ENCODE assay signal across 8 mouse cellular contexts in the genomic region with DNA sequence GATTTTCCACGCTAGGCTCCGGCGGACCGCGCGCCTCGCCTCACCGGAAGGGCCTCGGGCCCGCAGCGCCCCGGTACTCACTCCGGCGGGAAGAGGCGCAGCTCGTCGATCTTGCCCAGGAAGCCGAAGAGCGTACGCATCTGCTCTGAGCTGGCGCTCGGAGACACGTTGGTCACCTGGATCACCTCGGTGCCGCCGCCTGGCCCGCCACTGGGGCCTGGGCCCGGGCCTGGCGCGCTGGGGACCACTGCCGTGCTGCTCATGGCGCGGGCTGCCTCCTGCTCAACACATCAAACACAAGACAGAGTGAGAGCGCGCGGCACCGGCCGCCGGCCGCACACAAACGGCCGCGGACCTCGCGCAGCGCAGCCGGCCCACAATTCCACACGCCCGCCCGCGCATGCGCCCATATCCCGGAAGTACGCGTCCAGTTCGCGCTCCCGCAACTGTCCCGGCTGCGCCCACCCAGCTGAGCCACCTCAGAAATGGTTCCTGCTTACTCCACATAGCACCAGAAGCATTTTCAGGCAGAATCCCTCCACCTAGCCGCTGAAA. TPM values are rescaled to one million over a fixed set of nuclear protein-coding genes. Genes with fewer than 3 reads are reported as not detected.
DNase-seq lines count a peak whose midpoint lies in the region; ATAC-seq and TF ChIP-seq lines count a peak whose summit lies in the region.

No protein-coding gene starts in this region.

- ATAC-seq in forebrain, embryonic 12.5 days (ENCODE audit: low FRiP score) = peak; percentile 92
- peak; percentile 87 for ATAC-seq in heart, postnatal 0 days (ENCODE audit: insufficient read depth, low read depth)
- ATAC-seq in liver, embryonic 15.5 days (ENCODE audit: insufficient read depth) = peak; percentile 87
- peak; percentile 87 for ATAC-seq in neural tube, embryonic 11.5 days (ENCODE audit: insufficient read depth, low FRiP score, low TSS enrichment)
- ATAC-seq in stomach, embryonic 16.5 days (ENCODE audit: insufficient read depth, low FRiP score) = peak; percentile 91

- H3K4me2 ChIP-seq in forebrain, embryonic 12.5 days = peak overlapping the region; percentile 76
- H3K4me2 ChIP-seq in heart, postnatal 0 days (ENCODE audit: low read depth, low read length) = peak overlapping the region; percentile 78
- H3K4me2 ChIP-seq in liver, embryonic 15.5 days = peak overlapping the region; percentile 77
- peak overlapping the region; percentile 50 for H3K4me2 ChIP-seq in neural tube, embryonic 11.5 days (ENCODE audit: low read depth)
- peak overlapping the region; percentile 86 for H3K4me2 ChIP-seq in stomach, embryonic 16.5 days (ENCODE audit: low read depth, low read length)

- H3K9me3 ChIP-seq in ES-Bruce4 (replicated peaks; ENCODE audit: control insufficient read depth, insufficient read depth, low read length, poor library complexity, severe bottlenecking) = no peaks in the 10 kb centered on the region
- H3K9me3 ChIP-seq in forebrain, embryonic 12.5 days = no peaks in the 10 kb centered on the region
- no peaks in the 10 kb centered on the region for H3K9me3 ChIP-seq in heart, postnatal 0 days (replicated peaks; ENCODE audit: control insufficient read depth, low read length)
- no peaks in the 10 kb centered on the region for H3K9me3 ChIP-seq in liver, embryonic 15.5 days (replicated peaks)
- no peaks in the 10 kb centered on the region for H3K9me3 ChIP-seq in neural tube, embryonic 11.5 days (ENCODE audit: control insufficient read depth, low read length)
- no peaks in the 10 kb centered on the region for H3K9me3 ChIP-seq in stomach, embryonic 16.5 days (replicated peaks; ENCODE audit: control insufficient read depth, low read length)

- TF ChIP-seq POLR2A in ES-Bruce4 (IDR thresholded peaks at IDR 0.05; ENCODE audit: insufficient read depth, low read length) = peak; percentile 43

- H3K4me1 ChIP-seq in ES-Bruce4 (ENCODE audit: control insufficient read depth, insufficient read depth, low read length) = no peaks in the 10 kb centered on the region
- H3K4me1 ChIP-seq in forebrain, embryonic 12.5 days = peaks cover 15% of the 10 kb centered on the region
- peaks cover 17% of the 10 kb centered on the region for H3K4me1 ChIP-seq in heart, postnatal 0 days (ENCODE audit: control insufficient read depth, insufficient read depth)
- peaks cover 38% of the 10 kb centered on the region for H3K4me1 ChIP-seq in liver, embryonic 15.5 days (replicated peaks)
- peaks cover 6% of the 10 kb centered on the region for H3K4me1 ChIP-seq in neural tube, embryonic 11.5 days (ENCODE audit: control insufficient read depth, insufficient read depth, low read length)
- peaks cover 12% of the 10 kb centered on the region for H3K4me1 ChIP-seq in stomach, embryonic 16.5 days (ENCODE audit: control insufficient read depth, insufficient read depth, low read length)

- no peak for TF ChIP-seq EP300 in ES-Bruce4 (IDR thresholded peaks at IDR 0.05; ENCODE audit: insufficient read depth, low read depth, low read length)
- no peak for TF ChIP-seq EP300 in heart, postnatal 0 days (IDR thresholded peaks at IDR 0.05; ENCODE audit: low read depth)

- H3K36me3 ChIP-seq in ES-Bruce4 (ENCODE audit: control insufficient read depth, insufficient read depth, low read length, poor library complexity, severe bottlenecking) = peaks cover 16% of the 10 kb centered on the region
- H3K36me3 ChIP-seq in forebrain, embryonic 12.5 days (replicated peaks) = peaks cover 3% of the 10 kb centered on the region
- peaks cover 6% of the 10 kb centered on the region for H3K36me3 ChIP-seq in heart, postnatal 0 days (replicated peaks; ENCODE audit: control insufficient read depth, insufficient read depth, low read length)
- H3K36me3 ChIP-seq in liver, embryonic 15.5 days (replicated peaks) = peaks cover 12% of the 10 kb centered on the region
- H3K36me3 ChIP-seq in neural tube, embryonic 11.5 days (ENCODE audit: control insufficient read depth, insufficient read depth, low read length) = no peaks in the 10 kb centered on the region
- 0 out of 2 replicates have a peak, but pooled peaks cover 3% of the 10 kb centered on the region for H3K36me3 ChIP-seq in stomach, embryonic 16.5 days (ENCODE audit: control insufficient read depth, insufficient read depth, low read length)

- WGBS in forebrain, embryonic 12.5 days = under 1% methylated on average over 60 of the region's 61 CpGs
- under 1% methylated on average over 60 of the region's 61 CpGs for WGBS in heart, postnatal 0 days
- 0% methylated on average over 55 of the region's 61 CpGs for whole genome bisulfite sequencing in liver, embryonic 15.5 days (ENCODE audit: insufficient replicate concordance)
- under 1% methylated on average over 60 of the region's 61 CpGs for WGBS in neural tube, embryonic 11.5 days
- WGBS in stomach, embryonic 16.5 days = under 1% methylated on average over 61 of the region's 61 CpGs

- DNase-seq in c-Kit-positive CD71-positive TER-119-positive erythroid progenitor cells, embryonic 14.5 days (ENCODE audit: low spot score) = peak; percentile 86
- DNase-seq in heart, postnatal 0 days (ENCODE audit: low spot score) = peak; percentile 89
- peak; percentile 90 to 96 for DNase-seq in kidney, postnatal 36 days
- DNase-seq in neural tube, embryonic 11.5 days (ENCODE audit: low spot score) = peak; percentile 94

- TF ChIP-seq CTCF in ES-Bruce4 (IDR thresholded peaks at IDR 0.05; ENCODE audit: low read depth, low read length) = no peak
- no peak for TF ChIP-seq CTCF in heart, postnatal 0 days (IDR thresholded peaks at IDR 0.05; ENCODE audit: low read depth)

- peak overlapping the region; percentile 74 for H3K27ac ChIP-seq in ES-Bruce4 (ENCODE audit: insufficient read depth, low read length)
- peak overlapping the region; percentile 99 for H3K27ac ChIP-seq in forebrain, embryonic 12.5 days
- H3K27ac ChIP-seq in heart, postnatal 0 days (ENCODE audit: low read depth) = peak overlapping the region; percentile 93
- H3K27ac ChIP-seq in liver, embryonic 15.5 days (replicated peaks) = peak overlapping the region; percentile 100
- H3K27ac ChIP-seq in neural tube, embryonic 11.5 days (ENCODE audit: low read depth, low read length) = peak overlapping the region; percentile 93
- H3K27ac ChIP-seq in stomach, embryonic 16.5 days (ENCODE audit: low read length) = peak overlapping the region; percentile 94

- no peaks in the 10 kb centered on the region for H3K27me3 ChIP-seq in ES-Bruce4 (ENCODE audit: control insufficient read depth, insufficient read depth, low read length, poor library complexity, severe bottlenecking)
- H3K27me3 ChIP-seq in forebrain, embryonic 12.5 days = no peaks in the 10 kb centered on the region
- no peaks in the 10 kb centered on the region for H3K27me3 ChIP-seq in heart, postnatal 0 days (ENCODE audit: control insufficient read depth, insufficient read depth, low read length)
- H3K27me3 ChIP-seq in liver, embryonic 15.5 days = no peaks in the 10 kb centered on the region
- no peaks in the 10 kb centered on the region for H3K27me3 ChIP-seq in neural tube, embryonic 11.5 days (ENCODE audit: control insufficient read depth, insufficient read depth, low read length)
- H3K27me3 ChIP-seq in stomach, embryonic 16.5 days (ENCODE audit: control insufficient read depth, insufficient read depth, low read length) = no peaks in the 10 kb centered on the region

- peak overlapping the region; percentile 71 for H3K9ac ChIP-seq in ES-Bruce4 (ENCODE audit: low read depth, poor library complexity, severe bottlenecking)
- peak overlapping the region; percentile 93 for H3K9ac ChIP-seq in forebrain, embryonic 12.5 days
- peak overlapping the region; percentile 89 for H3K9ac ChIP-seq in heart, postnatal 0 days (replicated peaks; ENCODE audit: low read depth, low read length)
- H3K9ac ChIP-seq in liver, embryonic 15.5 days = peak overlapping the region; percentile 94
- H3K9ac ChIP-seq in neural tube, embryonic 11.5 days (ENCODE audit: low read length) = peak overlapping the region; percentile 87
- H3K9ac ChIP-seq in stomach, embryonic 16.5 days (ENCODE audit: low read length) = peak overlapping the region; percentile 90

- peak overlapping the region; percentile 81 for H3K4me3 ChIP-seq in ES-Bruce4 (ENCODE audit: low read depth, low read length)
- H3K4me3 ChIP-seq in forebrain, embryonic 12.5 days (replicated peaks) = peak overlapping the region; percentile 78
- peak overlapping the region; percentile 83 for H3K4me3 ChIP-seq in heart, postnatal 0 days (ENCODE audit: low read depth, low read length)
- H3K4me3 ChIP-seq in liver, embryonic 15.5 days (replicated peaks) = peak overlapping the region; percentile 94
- H3K4me3 ChIP-seq in neural tube, embryonic 11.5 days (ENCODE audit: low read depth, low read length) = peak overlapping the region; percentile 68
- peak overlapping the region; percentile 93 for H3K4me3 ChIP-seq in stomach, embryonic 16.5 days (replicated peaks; ENCODE audit: low read length)

RNA-seq across cellular contexts. Expression of a gene that starts 5.0 kb away (rescaled TPM):
- polyA plus RNA-seq in ES-Bruce4 (2011; ENCODE audit: insufficient read depth, insufficient read length, low read depth, missing spikeins) = 342 and 346 TPM in 2 replicates
- 346 and 368 TPM in 2 replicates for polyA plus RNA-seq in forebrain, embryonic 12.5 days (2016; fragmentation: Nextera tagmentation; extraction: Ambion mirVana)
- 59.3 and 75.7 TPM in 2 replicates for total RNA-seq in heart, postnatal 0 days (2014; rRNA removed; ENCODE audit: low replicate concordance)
- polyA plus RNA-seq in heart, postnatal 0 days (2015; fragmentation: Nextera tagmentation; extraction: Ambion mirVana) = 118 and 130 TPM in 2 replicates
- polyA plus RNA-seq in liver, embryonic 15.5 days (2015; fragmentation: Nextera tagmentation; extraction: Ambion mirVana) = 87.6 and 90.1 TPM in 2 replicates
- polyA plus RNA-seq in neural tube, embryonic 11.5 days (2014; fragmentation: Nextera tagmentation; extraction: Ambion mirVana) = 308 and 317 TPM in 2 replicates
- 186 and 199 TPM in 2 replicates for polyA plus RNA-seq in stomach, embryonic 16.5 days (2015; fragmentation: Nextera tagmentation; extraction: Ambion mirVana)

RNA-seq across cellular contexts. Expression of a gene that starts 5.0 kb away (rescaled TPM):
- 92.2 and 106 TPM in 2 replicates for polyA plus RNA-seq in ES-Bruce4 (2011; ENCODE audit: insufficient read depth, insufficient read length, low read depth, missing spikeins)
- 80.9 and 81.0 TPM in 2 replicates for polyA plus RNA-seq in forebrain, embryonic 12.5 days (2016; fragmentation: Nextera tagmentation; extraction: Ambion mirVana)
- 11.8 and 25.0 TPM in 2 replicates for total RNA-seq in heart, postnatal 0 days (2014; rRNA removed; ENCODE audit: low replicate concordance)
- polyA plus RNA-seq in heart, postnatal 0 days (2015; fragmentation: Nextera tagmentation; extraction: Ambion mirVana) = 20.6 and 22.0 TPM in 2 replicates
- polyA plus RNA-seq in liver, embryonic 15.5 days (2015; fragmentation: Nextera tagmentation; extraction: Ambion mirVana) = 20.2 and 23.1 TPM in 2 replicates
- polyA plus RNA-seq in neural tube, embryonic 11.5 days (2014; fragmentation: Nextera tagmentation; extraction: Ambion mirVana) = 82.5 and 85.4 TPM in 2 replicates
- 41.9 and 50.5 TPM in 2 replicates for polyA plus RNA-seq in stomach, embryonic 16.5 days (2015; fragmentation: Nextera tagmentation; extraction: Ambion mirVana)

Comparison
In these comparisons a context has a peak if more than half of its experiments do, and no peak if none do; other contexts are left out.
1. Peak in every context shown above with its lines: DNase-seq, ATAC-seq, H3K4me3 ChIP-seq and H3K27ac ChIP-seq.